ENCODE assay signal across 29 mouse cellular contexts in the genomic region with DNA sequence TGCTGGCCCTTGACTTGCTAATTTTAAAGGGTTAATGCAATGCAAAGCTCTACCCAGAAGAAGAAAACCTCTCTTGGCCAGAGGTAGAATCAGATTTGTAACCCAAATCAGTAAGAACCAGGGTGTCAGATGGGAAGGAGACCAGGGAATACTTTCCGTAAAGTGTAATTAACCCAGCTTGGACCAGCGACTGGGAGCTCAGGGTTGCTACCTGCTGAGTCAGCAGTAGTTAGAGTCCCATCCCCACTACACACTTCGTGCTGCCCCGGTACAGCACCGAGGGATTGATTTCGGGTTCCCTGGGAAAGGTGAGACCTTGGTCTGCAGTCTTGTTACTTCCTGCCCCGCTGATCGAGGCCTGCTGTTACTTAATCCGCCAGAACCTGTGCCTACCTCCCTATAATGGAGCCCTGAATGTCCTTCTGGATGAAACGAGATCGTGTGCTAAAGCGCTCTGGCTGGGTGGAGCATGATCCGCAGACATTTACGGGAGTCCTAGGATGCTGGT. TPM values are rescaled to one million over a fixed set of nuclear protein-coding genes. Genes with fewer than 3 reads are reported as not detected.
DNase-seq lines count a peak whose midpoint lies in the region; ATAC-seq and TF ChIP-seq lines count a peak whose summit lies in the region.
"Had no signal": no experiment of that assay in that cellular context is flagged by ENCODE, and none has a peak within 500 bp of the region (broad histone marks: within the 10 kb centered on the region; RNA-seq: fewer than 3 reads in every experiment).

No protein-coding gene starts in this region.

- H3K4me2 ChIP-seq in kidney, embryonic 14.5 days (replicated peaks; ENCODE audit: low read depth, low read length) = no peak overlapping the region
- no peak overlapping the region for H3K4me2 ChIP-seq in CH12.LX (ENCODE audit: insufficient read depth, low read depth, poor library complexity, severe bottlenecking)
- H3K4me2 ChIP-seq: embryonic facial prominence, embryonic 12.5 days; forebrain, embryonic 15.5 days; heart, embryonic 15.5 days; intestine, embryonic 15.5 days; liver, embryonic 12.5 days; neural tube, embryonic 15.5 days; stomach, embryonic 15.5 days had no signal

- no peak for TF ChIP-seq CTCF in CH12.LX (conservative IDR thresholded peaks at IDR 0.05 in 1 of 2, IDR thresholded peaks at IDR 0.05 in 1 of 2; ENCODE audit: low read depth in 2 of 2, low read length in 2 of 2)

- H3K27ac ChIP-seq in kidney, embryonic 14.5 days (ENCODE audit: low read depth, low read length) = no peak overlapping the region
- H3K27ac ChIP-seq in CH12.LX (ENCODE audit: insufficient read depth, low read depth) (no peak overlapping the region), ES-E14 (ENCODE audit: insufficient read depth, low read depth, low read length, poor library complexity, severe bottlenecking) (no peak overlapping the region)
- H3K27ac ChIP-seq in limb, embryonic 10.5 days = peak overlapping the region; percentile 50; the same call in 1 of the 2 replicates
- H3K27ac ChIP-seq: embryonic facial prominence, embryonic 12.5 days; forebrain, embryonic 15.5 days; heart, adult 2 months; heart, embryonic 15.5 days; intestine, embryonic 15.5 days; left cerebral cortex, adult 2 months; liver, embryonic 12.5 days; neural tube, embryonic 15.5 days; stomach, embryonic 15.5 days had no signal

- TF ChIP-seq POLR2A in CH12.LX (IDR thresholded peaks at IDR 0.05; ENCODE audit: low read depth, low read length) = no peak

- no peak overlapping the region for H3K9ac ChIP-seq in kidney, embryonic 14.5 days (ENCODE audit: low read depth, low read length)
- no peak overlapping the region for H3K9ac ChIP-seq in CH12.LX (ENCODE audit: insufficient read depth, low read depth)
- no peak overlapping the region for H3K9ac ChIP-seq in ES-E14 (ENCODE audit: insufficient read depth, low read depth, low read length, poor library complexity, severe bottlenecking)
- H3K9ac ChIP-seq: embryonic facial prominence, embryonic 12.5 days; forebrain, embryonic 15.5 days; heart, embryonic 15.5 days; intestine, embryonic 15.5 days; liver, embryonic 12.5 days; neural tube, embryonic 15.5 days; stomach, embryonic 15.5 days had no signal

- WGBS in kidney, embryonic 14.5 days = 21% methylated on average over 14 of the region's 14 CpGs
- WGBS in limb, embryonic 10.5 days = 34% methylated on average over 14 of the region's 14 CpGs

- dilution Hi-C loops in CH12.LX (cut with MboI; ENCODE audit: extremely low pct_ligation_motif_present, extremely low pct_unique_long_range_greater_than_20kb, low sequenced_read_pairs) = no loop called here

- peaks cover 7% of the 10 kb centered on the region; the same call in 1 of the 2 replicates for H3K27me3 ChIP-seq in kidney, embryonic 14.5 days (ENCODE audit: control insufficient read depth, insufficient read depth, low read length)
- H3K27me3 ChIP-seq in CH12.LX (replicated peaks) = peaks cover 51% of the 10 kb centered on the region
- peaks cover 38% of the 10 kb centered on the region for H3K27me3 ChIP-seq in limb, embryonic 10.5 days (ENCODE audit: low read depth, poor library complexity, severe bottlenecking)

- in situ Hi-C loops in CH12.LX (cut with MboI; ENCODE audit: low pct_ligation_motif_present, low pct_unique_long_range_greater_than_20kb, low sequenced_read_pairs) = no loop called here
- in situ Hi-C loops in ES-E14 (cut with MboI; ENCODE audit: low sequenced_read_pairs in 2 of 2, unreplicated experiment in 2 of 2) = loop anchor here in 1 of 2 experiments (10.0 kb wide), 1 partner anchor 297 kb away; no protein-coding TSS in a partner anchor

- no peaks in the 10 kb centered on the region for H3K9me3 ChIP-seq in kidney, embryonic 14.5 days (ENCODE audit: control insufficient read depth, low read length)
- H3K9me3 ChIP-seq in CH12.LX (replicated peaks; ENCODE audit: low read length) (peaks cover 10% of the 10 kb centered on the region), ES-E14 (ENCODE audit: control insufficient read depth, insufficient read depth, low read depth, low read length) (no peaks in the 10 kb centered on the region)
- no peaks in the 10 kb centered on the region for H3K9me3 ChIP-seq in limb, embryonic 10.5 days (replicated peaks)
- H3K9me3 ChIP-seq: embryonic facial prominence, embryonic 12.5 days; forebrain, embryonic 15.5 days; heart, embryonic 15.5 days; intestine, embryonic 15.5 days; liver, embryonic 12.5 days; neural tube, embryonic 15.5 days; stomach, embryonic 15.5 days had no signal

- no peak overlapping the region for H3K4me3 ChIP-seq in kidney, embryonic 14.5 days (ENCODE audit: low read length)
- H3K4me3 ChIP-seq in CH12.LX (replicated peaks in 1 of 3; ENCODE audit: low read depth in 2 of 3, low read length in 2 of 3, poor library complexity in 1 of 3) = no peak overlapping the region
- no peak overlapping the region for H3K4me3 ChIP-seq in ES-E14 (ENCODE audit: insufficient read depth in 1 of 2, low read depth in 1 of 2, low read length in 2 of 2, poor library complexity in 1 of 2, severe bottlenecking in 1 of 2)
- H3K4me3 ChIP-seq in limb, embryonic 10.5 days = 0 out of 2 replicates have a peak overlapping the region, but pooled peaks have one; percentile 2
- H3K4me3 ChIP-seq: embryonic facial prominence, embryonic 12.5 days; forebrain, embryonic 15.5 days; heart, adult 2 months; heart, embryonic 15.5 days; intestine, embryonic 15.5 days; left cerebral cortex, adult 2 months; liver, embryonic 12.5 days; megakaryocyte, embryonic 14.5 days; myocyte; neural tube, embryonic 15.5 days; stomach, embryonic 15.5 days had no signal

- TF ChIP-seq EP300 in CH12.LX (IDR thresholded peaks at IDR 0.05; ENCODE audit: low read length) = no peak

- no peaks in the 10 kb centered on the region for H3K79me2 ChIP-seq in CH12.LX (replicated peaks; ENCODE audit: control insufficient read depth, extremely low read depth, insufficient read depth, poor library complexity, severe bottlenecking)

- H3K36me3 ChIP-seq in kidney, embryonic 14.5 days (ENCODE audit: control insufficient read depth, insufficient read depth, low read length) = no peaks in the 10 kb centered on the region
- H3K36me3 ChIP-seq in CH12.LX (replicated peaks in 1 of 2; ENCODE audit: control insufficient read depth in 1 of 2, insufficient read depth in 1 of 2, low read length in 1 of 2) (no peaks in the 10 kb centered on the region), ES-E14 (ENCODE audit: control insufficient read depth, insufficient read depth, low read length, poor library complexity, severe bottlenecking) (no peaks in the 10 kb centered on the region)
- H3K36me3 ChIP-seq in limb, embryonic 10.5 days = no peaks in the 10 kb centered on the region
- H3K36me3 ChIP-seq: embryonic facial prominence, embryonic 12.5 days; forebrain, embryonic 15.5 days; heart, embryonic 15.5 days; intestine, embryonic 15.5 days; liver, embryonic 12.5 days; neural tube, embryonic 15.5 days; stomach, embryonic 15.5 days had no signal

- peak; percentile 36 for ATAC-seq in kidney, embryonic 14.5 days (ENCODE audit: low FRiP score, low TSS enrichment)
- no peak for ATAC-seq in cerebellum, adult (ENCODE audit: insufficient number of reproducible peaks, low FRiP score, low TSS enrichment)
- ATAC-seq: forebrain, embryonic 15.5 days; hindbrain, embryonic 16.5 days; intestine, embryonic 15.5 days; liver, embryonic 12.5 days had no signal

- DNase-seq in kidney, postnatal 36 days = no peak
- DNase-seq in CH12.LX (ENCODE audit: extremely low read depth) = no peak
- no peak for DNase-seq in ES-E14 (ENCODE audit: low read depth, low spot score)
- no peak for DNase-seq in limb, embryonic 10.5 days (ENCODE audit: low spot score)
- no peak for DNase-seq in B cell, adult 2 months
- DNase-seq: adrenal gland, postnatal 25 days; cerebellum, postnatal 10 days; gastrocnemius, postnatal 10 days; heart, adult 2 months; kidney, adult 9 months; left cerebral cortex, postnatal 4 days; lung, adult 18-20 months; lung, postnatal 14 days; right cerebral cortex, adult 18-20 months; right cerebral cortex, postnatal 4 days; thymus, postnatal 36 days had no signal

- TF ChIP-seq RAD21 in CH12.LX (IDR thresholded peaks at IDR 0.05; ENCODE audit: low read depth, low read length) = no peak

- H3K4me1 ChIP-seq in kidney, embryonic 14.5 days (ENCODE audit: control insufficient read depth, insufficient read depth, low read length) = peaks cover 7% of the 10 kb centered on the region; the same call in 1 of the 2 replicates
- H3K4me1 ChIP-seq in CH12.LX (ENCODE audit: control insufficient read depth in 1 of 2, insufficient read depth in 2 of 2) (peaks cover 14 to 24% of the 10 kb centered on the region in 2 experiments), ES-E14 (ENCODE audit: control insufficient read depth in 2 of 2, insufficient read depth in 2 of 2, low read length in 2 of 2, poor library complexity in 1 of 2) (peaks cover 0 to 2% of the 10 kb centered on the region in 2 experiments; a peak in 1 of 4 replicates)
- H3K4me1 ChIP-seq in limb, embryonic 10.5 days = peaks cover 22% of the 10 kb centered on the region
- H3K4me1 ChIP-seq: intestine, embryonic 15.5 days; liver, embryonic 12.5 days had no signal

TF ChIP-seq in CH12.LX, 34 proteins besides CTCF, POLR2A, EP300 and RAD21:
- TF ChIP-seq UBTF (IDR thresholded peaks at IDR 0.05; ENCODE audit: low read depth, low read length) = no peak
- TF ChIP-seq MAFK (IDR thresholded peaks at IDR 0.05; ENCODE audit: insufficient replicate concordance, low read length) = peak; percentile 87

TF ChIP-seq in ES-E14, 5 proteins besides CTCF, POLR2A, EP300 and RAD21:
- TF ChIP-seq MAFK (IDR thresholded peaks at IDR 0.05; ENCODE audit: insufficient read depth, low read depth, low read length) (peak; percentile 94), HCFC1 (IDR thresholded peaks at IDR 0.05; ENCODE audit: borderline replicate concordance, insufficient read depth, low read length) (no peak), ZC3H11A (IDR thresholded peaks at IDR 0.05; ENCODE audit: borderline replicate concordance, low read depth, low read length) (no peak), ZNF384 (IDR thresholded peaks at IDR 0.05; ENCODE audit: low read depth, low read length) (no peak), CHD2 (IDR thresholded peaks at IDR 0.05; ENCODE audit: low read depth, low read length) (no peak)

RNA-seq across cellular contexts. Expression of a gene that starts 34.0 kb away (rescaled TPM):
- polyA plus RNA-seq in kidney, embryonic 14.5 days (2014; fragmentation: Nextera tagmentation; extraction: Ambion mirVana) = 15.5 and 19.3 TPM in 2 replicates
- 24.4 and 25.3 TPM in 2 replicates for total RNA-seq in CH12.LX (2012; rRNA removed)
- 32.3 and 35.5 TPM in 2 replicates for total RNA-seq in CH12.LX (2014; rRNA removed)
- polyA plus RNA-seq in CH12.LX (2012; ENCODE audit: insufficient read length, low read depth) = 32.4 and 33.3 TPM in 2 replicates
- 11.5 and 12.2 TPM in 2 replicates for total RNA-seq in ES-E14 (2012; rRNA removed)
- 24.5 and 25.4 TPM in 2 replicates for polyA plus RNA-seq in limb, embryonic 10.5 days (2016; fragmentation: Nextera tagmentation; extraction: Ambion mirVana)
